In genomic region chr4:139661897-139662296, GRCm38 (mm10) we compare ENCODE assay signal across 29 mouse cellular contexts. TPM values are rescaled to one million over a fixed set of nuclear protein-coding genes. Genes with fewer than 3 reads are reported as not detected.
A peak's percentile ranks its signal among the peaks of the same experiment; 100 is the strongest.
DNase-seq lines count a peak whose midpoint lies in the region; ATAC-seq and TF ChIP-seq lines count a peak whose summit lies in the region.
"Had no signal": no experiment of that assay in that cellular context is flagged by ENCODE, and none has a peak within 500 bp of the region (broad histone marks: within the 10 kb centered on the region; RNA-seq: fewer than 3 reads in every experiment).

No protein-coding gene starts in this region.

- no peaks in the 10 kb centered on the region for H3K27me3 ChIP-seq in hindbrain, postnatal 0 days (ENCODE audit: insufficient read depth, low read length)
- peaks cover 5% of the 10 kb centered on the region for H3K27me3 ChIP-seq in hindbrain, embryonic 12.5 days
- H3K27me3 ChIP-seq in midbrain, postnatal 0 days (ENCODE audit: insufficient read depth, low read length): no peaks in the 10 kb centered on the region
- H3K27me3 ChIP-seq in midbrain, embryonic 14.5 days (ENCODE audit: control insufficient read depth, insufficient read depth, low read length): no peaks in the 10 kb centered on the region
- H3K27me3 ChIP-seq: embryonic facial prominence, embryonic 13.5 days; embryonic facial prominence, embryonic 15.5 days had no signal

- H3K36me3 ChIP-seq in hindbrain, postnatal 0 days (ENCODE audit: insufficient read depth, low read length): no peaks in the 10 kb centered on the region
- H3K36me3 ChIP-seq in hindbrain, embryonic 12.5 days: no peaks in the 10 kb centered on the region
- no peaks in the 10 kb centered on the region for H3K36me3 ChIP-seq in midbrain, postnatal 0 days (ENCODE audit: insufficient read depth, low read length)
- no peaks in the 10 kb centered on the region for H3K36me3 ChIP-seq in midbrain, embryonic 14.5 days (ENCODE audit: control insufficient read depth, insufficient read depth, low read length)
- H3K36me3 ChIP-seq: embryonic facial prominence, embryonic 13.5 days; embryonic facial prominence, embryonic 15.5 days; forebrain, embryonic 10.5 days; forebrain, embryonic 12.5 days; G1E had no signal

- no peaks in the 10 kb centered on the region for H3K9me3 ChIP-seq in hindbrain, postnatal 0 days (ENCODE audit: low read length)
- peaks cover 5% of the 10 kb centered on the region; the same call in 1 of the 2 replicates for H3K9me3 ChIP-seq in hindbrain, embryonic 12.5 days (replicated peaks)
- H3K9me3 ChIP-seq in midbrain, postnatal 0 days (ENCODE audit: low read length): no peaks in the 10 kb centered on the region
- H3K9me3 ChIP-seq in midbrain, embryonic 14.5 days (ENCODE audit: control insufficient read depth, low read length): peaks cover 4% of the 10 kb centered on the region; the same call in 1 of the 2 replicates
- H3K9me3 ChIP-seq: embryonic facial prominence, embryonic 13.5 days; embryonic facial prominence, embryonic 15.5 days; forebrain, embryonic 12.5 days had no signal

- no peaks in the 10 kb centered on the region for H3K4me1 ChIP-seq in hindbrain, postnatal 0 days (ENCODE audit: insufficient read depth, low read length)
- H3K4me1 ChIP-seq in hindbrain, embryonic 12.5 days: no peaks in the 10 kb centered on the region
- H3K4me1 ChIP-seq in midbrain, postnatal 0 days (ENCODE audit: insufficient read depth, low read length): no peaks in the 10 kb centered on the region
- H3K4me1 ChIP-seq in midbrain, embryonic 14.5 days (ENCODE audit: control insufficient read depth, insufficient read depth, low read length): no peaks in the 10 kb centered on the region
- H3K4me1 ChIP-seq: embryonic facial prominence, embryonic 13.5 days; embryonic facial prominence, embryonic 15.5 days; forebrain, embryonic 12.5 days had no signal

- no peak overlapping the region for H3K4me2 ChIP-seq in hindbrain, postnatal 0 days (ENCODE audit: low read depth, low read length)
- H3K4me2 ChIP-seq in hindbrain, embryonic 12.5 days (replicated peaks): no peak overlapping the region
- H3K4me2 ChIP-seq in midbrain, postnatal 0 days (ENCODE audit: low read depth, low read length, poor library complexity, severe bottlenecking): no peak overlapping the region
- no peak overlapping the region for H3K4me2 ChIP-seq in midbrain, embryonic 14.5 days (ENCODE audit: low read length)
- H3K4me2 ChIP-seq: embryonic facial prominence, embryonic 13.5 days; embryonic facial prominence, embryonic 15.5 days; forebrain, embryonic 12.5 days had no signal

- TF ChIP-seq CTCF in hindbrain, postnatal 0 days (IDR thresholded peaks at IDR 0.05; ENCODE audit: low read depth): no peak
- TF ChIP-seq CTCF in midbrain, postnatal 0 days (IDR thresholded peaks at IDR 0.05): no peak
- no peak for TF ChIP-seq CTCF in brain, embryonic 14.5 days (IDR thresholded peaks at IDR 0.05; ENCODE audit: borderline replicate concordance, extremely low read depth, insufficient read depth, insufficient read length)

- no peak overlapping the region for H3K4me3 ChIP-seq in hindbrain, postnatal 0 days (ENCODE audit: low read length)
- no peak overlapping the region for H3K4me3 ChIP-seq in hindbrain, embryonic 12.5 days
- no peak overlapping the region for H3K4me3 ChIP-seq in midbrain, postnatal 0 days (ENCODE audit: low read depth, low read length)
- H3K4me3 ChIP-seq in midbrain, embryonic 14.5 days (replicated peaks; ENCODE audit: low read depth, low read length): no peak overlapping the region
- H3K4me3 ChIP-seq: embryonic facial prominence, embryonic 13.5 days; embryonic facial prominence, embryonic 15.5 days; erythroblast, embryonic 14.5 days; forebrain, embryonic 10.5 days; forebrain, embryonic 12.5 days had no signal

- no peak overlapping the region for H3K9ac ChIP-seq in hindbrain, postnatal 0 days (replicated peaks; ENCODE audit: low read length)
- no peak overlapping the region for H3K9ac ChIP-seq in hindbrain, embryonic 12.5 days
- H3K9ac ChIP-seq in midbrain, postnatal 0 days (replicated peaks; ENCODE audit: low read length, poor library complexity, severe bottlenecking): no peak overlapping the region
- no peak overlapping the region for H3K9ac ChIP-seq in midbrain, embryonic 14.5 days (replicated peaks; ENCODE audit: low read length)
- H3K9ac ChIP-seq: embryonic facial prominence, embryonic 13.5 days; embryonic facial prominence, embryonic 15.5 days; forebrain, embryonic 12.5 days had no signal

- peak; percentile 79 for ATAC-seq in hindbrain, postnatal 0 days
- no peak for ATAC-seq in hindbrain, embryonic 12.5 days (ENCODE audit: low FRiP score)
- ATAC-seq in midbrain, postnatal 0 days (ENCODE audit: low FRiP score): no peak
- ATAC-seq in midbrain, embryonic 14.5 days (ENCODE audit: low FRiP score, low TSS enrichment): no peak
- no peak for ATAC-seq in monocyte, adult 5-6 weeks (replicated peaks; ENCODE audit: insufficient number of reproducible peaks, low FRiP score, low TSS enrichment, poor library complexity, severe bottlenecking)
- ATAC-seq: CD4-positive, CD25-positive, alpha-beta regulatory T cell, adult 4 months; forebrain, embryonic 14.5 days; forebrain, embryonic 16.5 days had no signal

- DNase-seq in cerebellum, postnatal 10 days: peak; percentile 78 to 84
- DNase-seq in cerebellum, adult 11-12 months: no peak
- peak; percentile 74 for DNase-seq in hindbrain, postnatal 0 days (ENCODE audit: low spot score)
- DNase-seq in midbrain, postnatal 0 days (ENCODE audit: low spot score): peak; percentile 60
- no peak for DNase-seq in midbrain, embryonic 14.5 days
- DNase-seq in brain, embryonic 14.5 days (ENCODE audit: low read depth): peak; percentile 15
- DNase-seq: adrenal gland, adult 2 months; adrenal gland, postnatal 10 days; adrenal gland, postnatal 25 days; B cell, adult 2 months; cerebellum, adult 8-10 months; cerebellum, adult 9-11 months; cerebellum, postnatal 36 days; embryo, embryonic 11 days had no signal

- WGBS in hindbrain, postnatal 0 days: 46% methylated on average over 14 of the region's 14 CpGs
- 90% methylated on average over 14 of the region's 14 CpGs for WGBS in hindbrain, embryonic 12.5 days
- WGBS in midbrain, postnatal 0 days: 75% methylated on average over 14 of the region's 14 CpGs
- 87% methylated on average over 14 of the region's 14 CpGs for WGBS in midbrain, embryonic 14.5 days

- TF ChIP-seq POLR2A in brain, embryonic 14.5 days (IDR thresholded peaks at IDR 0.05; ENCODE audit: borderline replicate concordance, extremely low read depth, insufficient read depth, insufficient read length, poor library complexity, severe bottlenecking): no peak

- H3K27ac ChIP-seq in hindbrain, postnatal 0 days: no peak overlapping the region
- H3K27ac ChIP-seq in hindbrain, embryonic 12.5 days: no peak overlapping the region
- H3K27ac ChIP-seq in midbrain, postnatal 0 days (ENCODE audit: low read depth, low read length): no peak overlapping the region
- no peak overlapping the region for H3K27ac ChIP-seq in midbrain, embryonic 14.5 days (replicated peaks; ENCODE audit: low read depth, low read length)
- H3K27ac ChIP-seq: embryonic facial prominence, embryonic 13.5 days; embryonic facial prominence, embryonic 15.5 days; forebrain, embryonic 10.5 days; forebrain, embryonic 12.5 days had no signal

RNA-seq across cellular contexts. Expression of gene Tas1r2, which starts 8.6 kb away (rescaled TPM):
- not detected in 2 replicates for total RNA-seq in hindbrain, postnatal 0 days (2014; rRNA removed)
- not detected in 2 replicates for polyA plus RNA-seq in hindbrain, postnatal 0 days (2015; fragmentation: Nextera tagmentation; extraction: Ambion mirVana)
- not detected in 2 replicates for polyA plus RNA-seq in hindbrain, embryonic 12.5 days (2016; fragmentation: Nextera tagmentation; extraction: Ambion mirVana)
- not detected in 2 replicates for total RNA-seq in midbrain, postnatal 0 days (2014; rRNA removed)
- polyA plus RNA-seq in midbrain, postnatal 0 days (2015; fragmentation: Nextera tagmentation; extraction: Ambion mirVana): not detected in 2 replicates
- not detected in 2 replicates for polyA plus RNA-seq in midbrain, embryonic 14.5 days (2014; fragmentation: Nextera tagmentation; extraction: Ambion mirVana)
- polyA plus RNA-seq in brain, embryonic 14.5 days (2012; rRNA removed): 0.04 TPM in 1 of 2 replicates, not detected in the other
- 0.53 TPM in 1 of 3 replicates, not detected in the others for total RNA-seq in monocyte, adult 5-6 weeks (2017)
- total RNA-seq: adrenal gland, adult 2 months; adrenal gland, postnatal 10 days; adrenal gland, postnatal 25 days; adrenal gland, postnatal 4 days; CH12.LX; common myeloid progenitor, adult 5-6 weeks; G1E had no signal
- polyA plus RNA-seq: CD4-positive, CD25-positive, alpha-beta regulatory T cell, adult 4 months; embryonic facial prominence, embryonic 11.5 days; embryonic facial prominence, embryonic 13.5 days; erythroblast, embryonic 14.5 days; forebrain, embryonic 10.5 days; forebrain, embryonic 12.5 days; forebrain, embryonic 14.5 days; forebrain, embryonic 16.5 days; G1E had no signal

RNA-seq across cellular contexts. Expression of gene Aldh4a1, which starts 39.2 kb away (rescaled TPM):
- total RNA-seq in hindbrain, postnatal 0 days (2014; rRNA removed): 30.0 and 43.3 TPM in 2 replicates
- 26.6 and 27.6 TPM in 2 replicates for polyA plus RNA-seq in hindbrain, postnatal 0 days (2015; fragmentation: Nextera tagmentation; extraction: Ambion mirVana)
- 20.6 and 21.4 TPM in 2 replicates for polyA plus RNA-seq in hindbrain, embryonic 12.5 days (2016; fragmentation: Nextera tagmentation; extraction: Ambion mirVana)
- 30.0 and 36.8 TPM in 2 replicates for total RNA-seq in midbrain, postnatal 0 days (2014; rRNA removed)
- 25.2 and 28.1 TPM in 2 replicates for polyA plus RNA-seq in midbrain, postnatal 0 days (2015; fragmentation: Nextera tagmentation; extraction: Ambion mirVana)
- 14.1 and 15.2 TPM in 2 replicates for polyA plus RNA-seq in midbrain, embryonic 14.5 days (2014; fragmentation: Nextera tagmentation; extraction: Ambion mirVana)
- polyA plus RNA-seq in brain, embryonic 14.5 days (2012; rRNA removed): 24.2 and 26.4 TPM in 2 replicates
- 4.5 to 8.5 TPM (median 6.2 TPM) in 3 replicates for total RNA-seq in monocyte, adult 5-6 weeks (2017)

RNA-seq across cellular contexts. Expression of gene Gm21969, which starts 58.9 kb away (rescaled TPM):
- not detected in 2 replicates for total RNA-seq in hindbrain, postnatal 0 days (2014; rRNA removed)
- polyA plus RNA-seq in hindbrain, postnatal 0 days (2015; fragmentation: Nextera tagmentation; extraction: Ambion mirVana): not detected in 2 replicates
- not detected in 2 replicates for polyA plus RNA-seq in hindbrain, embryonic 12.5 days (2016; fragmentation: Nextera tagmentation; extraction: Ambion mirVana)
- total RNA-seq in midbrain, postnatal 0 days (2014; rRNA removed): not detected in 2 replicates
- polyA plus RNA-seq in midbrain, postnatal 0 days (2015; fragmentation: Nextera tagmentation; extraction: Ambion mirVana): not detected in 2 replicates
- polyA plus RNA-seq in midbrain, embryonic 14.5 days (2014; fragmentation: Nextera tagmentation; extraction: Ambion mirVana): not detected in 2 replicates
- polyA plus RNA-seq in brain, embryonic 14.5 days (2012; rRNA removed): not detected in 2 replicates
- total RNA-seq in monocyte, adult 5-6 weeks (2017): 1.4 TPM in 1 of 3 replicates, not detected in the others
- total RNA-seq: adrenal gland, postnatal 10 days; adrenal gland, postnatal 25 days; adrenal gland, postnatal 4 days; CH12.LX; common myeloid progenitor, adult 5-6 weeks; G1E had no signal
- polyA plus RNA-seq: CD4-positive, CD25-positive, alpha-beta regulatory T cell, adult 4 months; embryonic facial prominence, embryonic 11.5 days; embryonic facial prominence, embryonic 13.5 days; embryonic facial prominence, embryonic 15.5 days; forebrain, embryonic 10.5 days; forebrain, embryonic 12.5 days; forebrain, embryonic 14.5 days; forebrain, embryonic 16.5 days had no signal

Comparison
In these comparisons a context has a peak if more than half of its experiments do, and no peak if none do; other contexts are left out.
1. DNase-seq: peak in cerebellum, postnatal 10 days (2 of 2), hindbrain, postnatal 0 days (single experiment), midbrain, postnatal 0 days (single experiment) and brain, embryonic 14.5 days (single experiment); none in cerebellum, adult 11-12 months (single experiment) and midbrain, embryonic 14.5 days (single experiment).